Mouse (Mus musculus) stomach, postnatal 0 days (tissue): ENCODE data around the gene Agxt.

ENCODE experiments used
- CTCF ChIP-seq: IDR thresholded peaks from 2 replicates; pipeline ENCODE4 v1.5.1; 2016; ENCODE audit warnings: antibody characterized with exemption, low read depth, mild to moderate bottlenecking, moderate library complexity
- EP300 ChIP-seq: optimal IDR thresholded peaks from 2 replicates; pipeline ENCODE3; 2016; ENCODE audit warnings: antibody characterized with exemption

DNA sequence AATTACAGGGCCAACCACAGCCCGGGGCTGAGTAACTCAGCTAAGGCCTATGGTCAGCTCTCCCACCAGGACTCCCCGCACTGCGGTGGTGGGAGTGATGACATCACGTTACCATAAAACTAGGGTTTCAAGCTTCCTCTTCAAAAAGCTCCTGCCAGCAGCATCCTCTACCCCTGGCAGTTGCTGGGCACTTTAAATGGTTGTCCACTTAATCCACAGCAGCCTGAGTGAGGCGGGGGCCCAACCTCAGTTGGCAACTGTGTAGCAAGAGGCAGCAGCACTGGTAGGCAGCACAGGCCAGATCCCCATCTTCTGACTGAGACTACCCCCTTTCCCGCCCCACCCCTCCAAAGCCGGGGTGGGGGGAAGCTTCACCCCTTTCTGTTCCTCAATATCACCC lies 32.3 kb upstream of the Agxt start:
- TF ChIP-seq EP300 (no peak), CTCF (no peak)
